Comparison of ENCODE assay signal across 8 mouse cellular contexts in the genomic region with DNA sequence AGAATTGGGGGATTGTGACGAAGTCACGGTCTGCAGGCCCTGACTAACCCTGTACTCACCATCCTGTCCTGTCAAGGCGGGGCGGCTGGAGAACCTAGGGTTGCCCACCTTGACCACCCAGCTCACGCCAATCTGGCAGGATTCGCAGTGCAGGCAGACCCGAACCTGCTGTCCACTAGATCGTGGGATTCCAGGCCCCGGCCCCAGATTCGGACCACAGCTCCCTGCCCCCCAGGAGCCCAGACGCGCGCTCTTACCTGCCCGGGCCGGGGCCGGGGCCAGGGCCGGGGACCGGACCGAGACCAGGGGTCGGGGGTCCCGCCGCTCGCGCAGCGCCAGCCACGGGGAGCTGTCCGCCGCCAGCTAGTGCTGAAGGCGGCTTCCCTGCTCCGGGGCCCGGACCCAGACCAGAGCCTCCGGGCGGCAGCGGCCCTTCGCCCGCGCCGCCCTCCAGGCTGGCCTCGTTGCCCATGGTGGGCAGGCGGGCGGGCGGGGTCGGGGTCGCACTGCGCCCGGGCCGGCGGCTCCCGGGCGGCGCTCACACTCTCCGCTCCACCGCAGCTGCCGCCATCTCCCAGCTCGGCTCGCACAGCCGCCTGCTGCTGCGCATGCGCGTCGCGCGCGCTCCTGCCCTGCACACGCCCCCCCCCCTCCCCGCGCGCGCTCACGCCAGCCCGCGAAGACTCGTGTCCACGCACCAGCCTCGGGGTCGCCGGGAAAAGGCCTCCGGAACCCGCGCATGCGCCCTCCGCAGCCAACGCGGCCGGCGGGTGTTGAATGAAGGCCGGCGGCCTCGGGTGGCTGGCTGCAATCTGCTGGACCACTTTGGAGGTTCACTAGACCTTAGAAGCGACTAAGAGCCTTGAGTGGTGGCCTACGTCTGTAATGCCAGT. TPM values are rescaled to one million over a fixed set of nuclear protein-coding genes. Genes with fewer than 3 reads are reported as not detected.
DNase-seq lines count a peak whose midpoint lies in the region; ATAC-seq lines count a peak whose summit lies in the region.

Gene Bsn (minus strand): TSS at position 598 of the 893 bp plus-strand sequence.

- H3K27me3 ChIP-seq in forebrain, embryonic 14.5 days (replicated peaks; ENCODE audit: control insufficient read depth, insufficient read depth, low read length): no peaks in the 10 kb centered on the region
- no peaks in the 10 kb centered on the region for H3K27me3 ChIP-seq in hindbrain, embryonic 11.5 days (ENCODE audit: control insufficient read depth, insufficient read depth, low read length)

- peak within 1 kb of the TSS; percentile 76 for H3K4me2 ChIP-seq in forebrain, embryonic 14.5 days (ENCODE audit: low read length)
- H3K4me2 ChIP-seq in hindbrain, embryonic 11.5 days (replicated peaks; ENCODE audit: low read depth, low read length): peak within 1 kb of the TSS; percentile 79

- WGBS in forebrain, embryonic 14.5 days: under 1% methylated on average over 67 of the region's 91 CpGs
- 2% methylated on average over 57 of the region's 91 CpGs for WGBS in hindbrain, embryonic 11.5 days

- peak within 1 kb of the TSS; percentile 83 for H3K4me3 ChIP-seq in forebrain, embryonic 14.5 days (ENCODE audit: low read depth, low read length)
- peak within 1 kb of the TSS; percentile 74 for H3K4me3 ChIP-seq in hindbrain, embryonic 11.5 days (ENCODE audit: low read depth, low read length)

- peak within 1 kb of the TSS; percentile 63; the same call in 1 of the 2 replicates for H3K27ac ChIP-seq in forebrain, embryonic 14.5 days (ENCODE audit: low read depth, low read length)
- H3K27ac ChIP-seq in hindbrain, embryonic 11.5 days (ENCODE audit: low read depth, low read length): peak within 1 kb of the TSS; percentile 65

- peak; percentile 34 for DNase-seq in T-cell, adult 2 months (ENCODE audit: low spot score)
- peak; percentile 92 for DNase-seq in cerebellum, adult 11 months
- peak; percentile 88 for DNase-seq in forebrain, embryonic 14.5 days (ENCODE audit: low spot score)
- peak; percentile 92 for DNase-seq in hindbrain, embryonic 11.5 days (ENCODE audit: low spot score)
- DNase-seq in layer of hippocampus, postnatal 36 days: peak; percentile 71 to 72
- peak; percentile 66 for DNase-seq in lung, postnatal 14 days
- peak; percentile 77 for DNase-seq in retina, adult 2 months (ENCODE audit: low read depth, low spot score)
- DNase-seq in urinary bladder, postnatal 25 days (ENCODE audit: low spot score): peak; percentile 44

- H3K9me3 ChIP-seq in forebrain, embryonic 14.5 days (replicated peaks; ENCODE audit: control insufficient read depth, low read length): no peaks in the 10 kb centered on the region
- no peaks in the 10 kb centered on the region for H3K9me3 ChIP-seq in hindbrain, embryonic 11.5 days (ENCODE audit: control insufficient read depth, low read length)

- peak; percentile 88 for ATAC-seq in forebrain, embryonic 14.5 days
- peak; percentile 89 for ATAC-seq in hindbrain, embryonic 11.5 days (ENCODE audit: low FRiP score)

- peaks cover 6% of the 10 kb centered on the region; the same call in 1 of the 2 replicates for H3K4me1 ChIP-seq in forebrain, embryonic 14.5 days (ENCODE audit: control insufficient read depth, insufficient read depth, low read length)
- no peaks in the 10 kb centered on the region for H3K4me1 ChIP-seq in hindbrain, embryonic 11.5 days (replicated peaks; ENCODE audit: control insufficient read depth, insufficient read depth, low read length)

- peaks cover 5% of the 10 kb centered on the region; the same call in 1 of the 2 replicates for H3K36me3 ChIP-seq in forebrain, embryonic 14.5 days (ENCODE audit: control insufficient read depth, insufficient read depth, low read length)
- H3K36me3 ChIP-seq in hindbrain, embryonic 11.5 days (ENCODE audit: control insufficient read depth, insufficient read depth, low read length): no peaks in the 10 kb centered on the region

- peak within 1 kb of the TSS; percentile 87 for H3K9ac ChIP-seq in forebrain, embryonic 14.5 days (ENCODE audit: low read length)
- H3K9ac ChIP-seq in hindbrain, embryonic 11.5 days (ENCODE audit: low read depth, low read length): peak within 1 kb of the TSS; percentile 81

RNA-seq across cellular contexts. Expression of gene Bsn, which starts in this region (rescaled TPM):
- 5.3 and 6.6 TPM in 2 replicates for polyA plus RNA-seq in forebrain, embryonic 14.5 days (2014; fragmentation: Nextera tagmentation; extraction: Ambion mirVana)
- polyA plus RNA-seq in hindbrain, embryonic 11.5 days (2014; fragmentation: Nextera tagmentation; extraction: Ambion mirVana): 3.9 and 4.4 TPM in 2 replicates
- 100 to 1,000 TPM; 216 to 234 TPM for total RNA-seq in layer of hippocampus, postnatal 36 days (2021)

Comparison
In these comparisons a context has a peak if more than half of its experiments do, and no peak if none do; other contexts are left out.
1. Peak in every context shown above with its lines: DNase-seq, ATAC-seq, H3K4me3 ChIP-seq and H3K27ac ChIP-seq.
2. DNase-seq: peak in every context shown above with its lines; median percentile 92 in cerebellum, adult 11 months; 92 in hindbrain, embryonic 11.5 days; 88 in forebrain, embryonic 14.5 days; 77 in retina, adult 2 months; 72 in layer of hippocampus, postnatal 36 days; 66 in lung, postnatal 14 days; 44 in urinary bladder, postnatal 25 days; 34 in T-cell, adult 2 months.